Mouse (Mus musculus): ENCODE results near the gene Kcnd3. TPM values are rescaled to one million over a fixed set of nuclear protein-coding genes. Genes with fewer than 3 reads are reported as not detected.

Gene Kcnd3
- polyA plus RNA-seq, 1 experiment from 2014 or later: 0.99 TPM

DNA sequence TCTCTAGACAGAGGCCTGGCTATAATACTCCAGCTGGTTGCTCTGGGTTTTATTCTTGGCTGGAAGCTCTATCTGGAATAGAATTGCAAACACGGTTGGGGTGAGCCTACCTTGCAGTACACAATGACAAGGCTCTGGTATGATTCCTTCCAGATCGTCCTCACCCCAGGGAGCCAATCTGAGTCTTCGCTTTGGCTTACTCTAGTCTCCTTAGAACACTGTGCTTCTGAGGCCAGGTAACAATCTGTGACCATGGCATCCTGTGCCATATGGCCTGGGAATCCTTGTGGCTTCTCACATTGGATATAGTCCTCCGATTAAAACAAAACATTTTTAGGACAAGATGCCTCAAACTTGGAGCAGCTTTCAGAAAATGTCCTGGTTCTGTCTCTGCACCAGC is 40.4 kb upstream of the Kcnd3 start:
- no peak overlapping the region for H3K9ac ChIP-seq (ENCODE audit: low read length)
- no peaks in the 10 kb centered on the region for H3K4me1 ChIP-seq (ENCODE audit: control insufficient read depth, insufficient read depth, low read length)
- H3K36me3 ChIP-seq (ENCODE audit: control insufficient read depth, insufficient read depth, low read length): no peaks in the 10 kb centered on the region
- DNase-seq (ENCODE audit: low spot score) (no peak), ATAC-seq (ENCODE audit: insufficient read depth, low FRiP score, low TSS enrichment) (no peak)
- no peak overlapping the region for H3K4me2 ChIP-seq (ENCODE audit: low read depth)
- H3K4me3 ChIP-seq (ENCODE audit: low read depth, low read length): no peak overlapping the region
- no peaks in the 10 kb centered on the region for H3K9me3 ChIP-seq (ENCODE audit: control insufficient read depth, low read length)
- 85% methylated on average over 4 of the region's 4 CpGs for WGBS
- no peak overlapping the region for H3K27ac ChIP-seq (ENCODE audit: low read depth, low read length)
- H3K27me3 ChIP-seq (ENCODE audit: control insufficient read depth, insufficient read depth, low read length): no peaks in the 10 kb centered on the region

DNA sequence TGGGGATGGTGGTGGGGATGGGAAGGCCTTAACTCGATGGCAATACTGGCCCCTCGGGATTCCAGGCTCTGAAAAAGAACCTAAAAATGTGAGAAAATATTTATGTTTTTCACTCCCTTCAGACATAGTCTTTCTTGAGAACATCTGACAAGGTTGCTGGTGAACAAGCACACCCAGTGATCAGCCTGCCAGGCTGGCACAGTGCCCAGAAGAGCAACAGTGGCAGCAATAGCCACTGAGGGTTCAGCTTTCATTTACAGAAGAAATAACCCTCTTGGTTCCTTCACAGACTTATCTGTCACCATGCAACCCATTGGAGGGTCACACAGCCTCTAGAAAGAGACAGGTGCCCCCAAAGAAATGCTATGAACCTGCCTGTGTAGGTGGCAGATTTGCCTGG is 39.9 kb upstream of the Kcnd3 start:
- Histone ChIP-seq H3K4me2 (ENCODE audit: low read depth) (no peak overlapping the region), H3K36me3 (ENCODE audit: control insufficient read depth, insufficient read depth, low read length) (no peaks in the 10 kb centered on the region), H3K9ac (ENCODE audit: low read length) (no peak overlapping the region), H3K27ac (ENCODE audit: low read depth, low read length) (no peak overlapping the region), H3K4me3 (ENCODE audit: low read depth, low read length) (no peak overlapping the region), H3K9me3 (ENCODE audit: control insufficient read depth, low read length) (no peaks in the 10 kb centered on the region), H3K27me3 (ENCODE audit: control insufficient read depth, insufficient read depth, low read length) (no peaks in the 10 kb centered on the region), H3K4me1 (ENCODE audit: control insufficient read depth, insufficient read depth, low read length) (no peaks in the 10 kb centered on the region)
- DNase-seq (ENCODE audit: low spot score): no peak
- 88% methylated on average over 2 of the region's 2 CpGs for WGBS
- no peak for ATAC-seq (ENCODE audit: insufficient read depth, low FRiP score, low TSS enrichment)

DNA sequence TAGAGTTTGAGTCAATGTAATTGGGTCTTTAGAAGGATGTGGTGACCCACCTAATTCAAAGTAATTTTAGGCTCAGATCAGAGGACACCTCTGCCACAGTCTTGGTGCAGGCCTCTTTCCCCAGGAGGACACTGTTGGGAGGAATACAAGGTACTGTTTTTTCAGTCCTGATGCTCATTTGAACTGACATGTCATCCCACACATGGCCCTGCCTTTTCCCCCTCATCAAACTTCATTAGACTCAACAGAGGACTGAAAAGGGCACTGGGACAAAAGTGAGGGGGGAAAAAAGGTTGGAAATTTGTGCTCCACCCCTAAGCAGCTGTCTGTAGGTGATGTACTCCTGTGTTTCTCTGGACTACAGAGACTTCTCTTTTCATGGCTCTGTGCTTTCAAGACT is 39.4 kb upstream of the Kcnd3 start:
- H3K4me2 ChIP-seq (ENCODE audit: low read depth): no peak overlapping the region
- no peaks in the 10 kb centered on the region for H3K27me3 ChIP-seq (ENCODE audit: control insufficient read depth, insufficient read depth, low read length)
- no peaks in the 10 kb centered on the region for H3K4me1 ChIP-seq (ENCODE audit: control insufficient read depth, insufficient read depth, low read length)
- H3K4me3 ChIP-seq (ENCODE audit: low read depth, low read length): no peak overlapping the region
- no peak for ATAC-seq (ENCODE audit: insufficient read depth, low FRiP score, low TSS enrichment)
- no peaks in the 10 kb centered on the region for H3K36me3 ChIP-seq (ENCODE audit: control insufficient read depth, insufficient read depth, low read length)
- no peak for DNase-seq (ENCODE audit: low spot score)
- H3K9ac ChIP-seq (ENCODE audit: low read length): no peak overlapping the region
- H3K27ac ChIP-seq (ENCODE audit: low read depth, low read length): no peak overlapping the region
- H3K9me3 ChIP-seq (ENCODE audit: control insufficient read depth, low read length): no peaks in the 10 kb centered on the region

DNA sequence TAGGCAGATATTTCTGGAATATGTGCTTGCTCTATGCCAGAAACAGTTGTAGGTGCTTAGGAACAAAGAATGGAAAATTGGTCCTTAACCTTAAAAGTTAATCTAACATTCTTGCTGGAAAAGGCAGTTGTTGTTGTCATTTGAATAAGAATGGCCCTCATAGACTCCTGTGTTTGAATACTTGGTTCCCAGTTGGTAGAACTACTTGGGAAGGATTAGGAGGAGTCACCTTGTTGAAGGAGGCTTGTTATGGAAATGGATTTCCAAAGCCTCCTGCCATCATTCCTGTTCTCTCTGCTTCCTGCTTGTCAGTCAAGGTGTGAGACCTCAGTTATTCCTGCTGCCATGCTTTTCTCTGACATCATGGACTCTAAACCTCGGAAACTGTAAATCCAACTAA is 33.7 kb upstream of the Kcnd3 start:
- H3K4me2 ChIP-seq (ENCODE audit: low read depth): no peak overlapping the region
- DNase-seq (ENCODE audit: low spot score) (no peak), ATAC-seq (ENCODE audit: insufficient read depth, low FRiP score, low TSS enrichment) (no peak)
- no peaks in the 10 kb centered on the region for H3K27me3 ChIP-seq (ENCODE audit: control insufficient read depth, insufficient read depth, low read length)
- WGBS: 86% methylated on average over 1 of the region's 1 CpGs
- H3K27ac ChIP-seq (ENCODE audit: low read depth, low read length): no peak overlapping the region
- H3K36me3 ChIP-seq (ENCODE audit: control insufficient read depth, insufficient read depth, low read length): no peaks in the 10 kb centered on the region
- no peaks in the 10 kb centered on the region for H3K9me3 ChIP-seq (ENCODE audit: control insufficient read depth, low read length)
- H3K9ac ChIP-seq (ENCODE audit: low read length): no peak overlapping the region
- no peaks in the 10 kb centered on the region for H3K4me1 ChIP-seq (ENCODE audit: control insufficient read depth, insufficient read depth, low read length)
- H3K4me3 ChIP-seq (ENCODE audit: low read depth, low read length): no peak overlapping the region

DNA sequence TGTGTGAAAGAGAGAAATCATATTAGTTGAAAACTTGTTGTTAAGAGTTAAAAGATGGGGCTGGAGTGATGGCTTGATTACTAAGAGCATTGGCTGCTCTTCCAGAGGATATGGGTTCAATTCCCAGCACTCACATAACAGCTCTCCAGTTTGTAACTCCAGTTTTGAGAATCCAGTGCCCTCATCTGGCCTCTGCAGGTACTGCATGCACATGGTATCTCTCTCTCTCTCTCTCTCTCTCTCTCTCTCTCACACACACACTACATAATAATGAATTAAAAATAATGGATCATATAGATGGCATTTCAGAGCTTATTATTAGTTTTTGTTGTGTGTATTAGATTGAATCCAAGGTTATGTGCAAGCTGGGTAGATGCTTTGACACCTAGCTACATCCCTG is 29.7 kb upstream of the Kcnd3 start:
- no peak for ATAC-seq (ENCODE audit: insufficient read depth, low FRiP score, low TSS enrichment)
- H3K9me3 ChIP-seq (ENCODE audit: control insufficient read depth, low read length): no peaks in the 10 kb centered on the region
- H3K27me3 ChIP-seq (ENCODE audit: control insufficient read depth, insufficient read depth, low read length): no peaks in the 10 kb centered on the region
- H3K4me3 ChIP-seq (ENCODE audit: low read depth, low read length): no peak overlapping the region
- H3K4me2 ChIP-seq (ENCODE audit: low read depth): no peak overlapping the region
- no peaks in the 10 kb centered on the region for H3K4me1 ChIP-seq (ENCODE audit: control insufficient read depth, insufficient read depth, low read length)
- no peak for DNase-seq (ENCODE audit: low spot score)
- H3K27ac ChIP-seq (ENCODE audit: low read depth, low read length): no peak overlapping the region
- H3K36me3 ChIP-seq (ENCODE audit: control insufficient read depth, insufficient read depth, low read length): no peaks in the 10 kb centered on the region
- no peak overlapping the region for H3K9ac ChIP-seq (ENCODE audit: low read length)

DNA sequence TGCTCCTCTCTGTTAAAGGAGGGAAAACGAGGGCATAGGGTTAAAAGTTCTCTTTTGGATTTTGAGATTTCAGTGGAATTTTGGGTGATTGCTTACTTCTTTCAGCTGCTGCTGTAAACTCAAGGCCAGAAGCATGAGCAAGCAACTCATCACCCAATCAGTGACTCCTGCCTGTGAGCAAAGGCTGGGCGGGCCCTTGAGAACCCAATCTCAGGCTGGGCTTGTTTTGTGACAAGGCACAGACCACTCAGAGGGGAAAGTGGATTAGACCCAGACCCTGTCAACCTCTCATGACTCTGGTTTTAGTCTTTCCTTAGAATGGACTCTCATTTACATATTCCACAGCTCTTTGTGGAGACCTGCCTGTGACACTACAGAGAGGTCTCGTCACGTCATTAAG is 28.7 kb upstream of the Kcnd3 start:
- Histone ChIP-seq H3K9me3 (ENCODE audit: control insufficient read depth, low read length) (no peaks in the 10 kb centered on the region), H3K4me1 (ENCODE audit: control insufficient read depth, insufficient read depth, low read length) (no peaks in the 10 kb centered on the region), H3K9ac (ENCODE audit: low read length) (no peak overlapping the region), H3K36me3 (ENCODE audit: control insufficient read depth, insufficient read depth, low read length) (no peaks in the 10 kb centered on the region), H3K4me2 (ENCODE audit: low read depth) (no peak overlapping the region), H3K4me3 (ENCODE audit: low read depth, low read length) (no peak overlapping the region), H3K27ac (ENCODE audit: low read depth, low read length) (no peak overlapping the region), H3K27me3 (ENCODE audit: control insufficient read depth, insufficient read depth, low read length) (no peaks in the 10 kb centered on the region)
- ATAC-seq (ENCODE audit: insufficient read depth, low FRiP score, low TSS enrichment): no peak
- WGBS: 83% methylated on average over 4 of the region's 4 CpGs
- no peak for DNase-seq (ENCODE audit: low spot score)

DNA sequence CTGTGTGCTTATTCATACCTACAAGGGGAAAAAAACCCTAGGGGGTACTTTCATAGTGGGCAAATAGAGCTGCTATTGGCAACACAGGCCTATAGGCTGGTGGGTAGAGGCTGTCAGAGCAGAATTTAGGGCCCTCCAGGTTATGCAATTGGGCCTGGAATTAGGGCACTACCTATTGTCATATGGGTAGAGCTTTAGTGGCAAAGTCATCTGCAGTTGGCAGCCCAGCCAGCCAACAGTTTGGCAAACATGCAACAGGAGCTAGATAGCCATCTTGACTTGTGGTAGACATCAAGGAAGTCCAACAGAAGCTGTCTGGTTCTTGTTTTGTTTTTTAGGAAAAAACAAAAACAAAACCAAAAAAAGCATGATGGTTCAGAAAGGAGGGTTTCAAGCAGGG is 23.5 kb upstream of the Kcnd3 start:
- Histone ChIP-seq H3K36me3 (ENCODE audit: control insufficient read depth, insufficient read depth, low read length) (no peaks in the 10 kb centered on the region), H3K27me3 (ENCODE audit: control insufficient read depth, insufficient read depth, low read length) (no peaks in the 10 kb centered on the region), H3K4me2 (ENCODE audit: low read depth) (no peak overlapping the region), H3K9me3 (ENCODE audit: control insufficient read depth, low read length) (no peaks in the 10 kb centered on the region), H3K4me3 (ENCODE audit: low read depth, low read length) (no peak overlapping the region), H3K9ac (ENCODE audit: low read length) (no peak overlapping the region), H3K4me1 (ENCODE audit: control insufficient read depth, insufficient read depth, low read length) (no peaks in the 10 kb centered on the region), H3K27ac (ENCODE audit: low read depth, low read length) (no peak overlapping the region)
- DNase-seq (ENCODE audit: low spot score) (no peak), ATAC-seq (ENCODE audit: insufficient read depth, low FRiP score, low TSS enrichment) (no peak)

DNA sequence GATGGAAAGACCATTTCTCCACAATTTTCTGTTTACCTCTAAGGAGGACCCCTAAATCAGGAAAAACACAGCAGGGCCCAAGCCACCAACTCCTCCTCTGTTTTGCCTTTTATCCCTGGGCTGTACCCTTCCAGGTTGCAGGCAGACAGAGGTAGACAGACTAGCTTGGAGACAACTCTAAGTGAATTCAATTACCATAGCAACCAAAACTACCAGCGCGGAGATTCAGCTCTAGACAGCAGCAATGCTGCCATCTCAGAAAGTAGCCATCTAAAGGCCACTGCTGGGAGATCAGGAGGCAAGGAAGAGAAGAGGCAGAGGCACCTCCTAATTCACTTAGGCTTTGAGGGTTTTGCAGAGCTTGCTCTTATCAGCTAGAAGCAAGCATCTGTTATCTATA is 15.7 kb upstream of the Kcnd3 start:
- Histone ChIP-seq H3K36me3 (ENCODE audit: control insufficient read depth, insufficient read depth, low read length) (no peaks in the 10 kb centered on the region), H3K4me3 (ENCODE audit: low read depth, low read length) (no peak overlapping the region), H3K4me2 (ENCODE audit: low read depth) (no peak overlapping the region), H3K9me3 (ENCODE audit: control insufficient read depth, low read length) (no peaks in the 10 kb centered on the region), H3K9ac (ENCODE audit: low read length) (no peak overlapping the region), H3K27ac (ENCODE audit: low read depth, low read length) (no peak overlapping the region), H3K27me3 (ENCODE audit: control insufficient read depth, insufficient read depth, low read length) (no peaks in the 10 kb centered on the region), H3K4me1 (ENCODE audit: control insufficient read depth, insufficient read depth, low read length) (no peaks in the 10 kb centered on the region)
- DNase-seq (ENCODE audit: low spot score) (no peak), ATAC-seq (ENCODE audit: insufficient read depth, low FRiP score, low TSS enrichment) (no peak)
- 57% methylated on average over 2 of the region's 2 CpGs for WGBS

DNA sequence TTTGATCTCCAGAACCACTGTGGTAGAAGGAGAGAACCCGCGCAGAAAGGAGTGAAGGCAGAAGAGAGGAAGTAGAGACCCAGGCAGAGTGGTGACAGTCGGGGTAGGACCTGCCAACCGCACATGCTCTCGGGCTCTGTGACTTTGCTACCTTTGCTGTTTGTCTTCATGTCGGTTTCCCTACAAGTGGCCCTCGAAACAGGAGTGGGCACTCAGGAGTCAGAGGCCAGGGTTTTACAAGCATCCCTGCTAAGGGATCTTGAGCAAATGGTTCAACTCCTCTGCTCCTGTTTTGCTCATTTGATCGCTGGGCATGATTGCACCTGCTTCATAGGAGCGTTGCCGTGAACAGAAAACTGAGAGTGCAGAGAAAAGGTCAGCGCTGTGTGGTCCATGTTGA is 15.2 kb upstream of the Kcnd3 start:
- no peak overlapping the region for H3K9ac ChIP-seq (ENCODE audit: low read length)
- H3K27me3 ChIP-seq (ENCODE audit: control insufficient read depth, insufficient read depth, low read length): no peaks in the 10 kb centered on the region
- ATAC-seq (ENCODE audit: insufficient read depth, low FRiP score, low TSS enrichment) (no peak), DNase-seq (ENCODE audit: low spot score) (no peak)
- no peaks in the 10 kb centered on the region for H3K9me3 ChIP-seq (ENCODE audit: control insufficient read depth, low read length)
- H3K4me2 ChIP-seq (ENCODE audit: low read depth): no peak overlapping the region
- no peaks in the 10 kb centered on the region for H3K36me3 ChIP-seq (ENCODE audit: control insufficient read depth, insufficient read depth, low read length)
- no peak overlapping the region for H3K27ac ChIP-seq (ENCODE audit: low read depth, low read length)
- H3K4me1 ChIP-seq (ENCODE audit: control insufficient read depth, insufficient read depth, low read length): no peaks in the 10 kb centered on the region
- whole genome bisulfite sequencing: 85% methylated on average over 11 of the region's 11 CpGs
- H3K4me3 ChIP-seq (ENCODE audit: low read depth, low read length): no peak overlapping the region
